Mouse (Mus musculus) MEL (cell line): ENCODE data around the gene Timeless. TPM values are rescaled to one million over a fixed set of nuclear protein-coding genes. Genes with fewer than 3 reads are reported as not detected.

Experiments used
- DNase-seq: peaks from one replicate; pipeline ENCODE4 v3.0.0; 2011; ENCODE audit warnings: low read depth, low spot score
- H3K27ac ChIP-seq: 2 replicates; pipeline ENCODE4 v1.5.1; 2012; ENCODE audit warnings: low read depth, mild to moderate bottlenecking, control low read depth, low read length, moderate library complexity; ENCODE audit not compliant: control insufficient read depth
- H3K27me3 ChIP-seq, 2 experiments: fragments of 150-350 bp in 1 of 2; sonication (generic) in 1 of 2; 2 replicates each; pipeline ENCODE4 v1.6.1; 2012; ENCODE audit warnings: low read length in 2 of 2, mild to moderate bottlenecking in 2 of 2, improper control_type of control experiment in 1 of 2, moderate library complexity in 1 of 2; ENCODE audit not compliant: insufficient read depth in 2 of 2, control insufficient read depth in 1 of 2
- H3K36me3 ChIP-seq, 2 experiments: 2 replicates each; pipeline ENCODE4 v1.6.1; 2012 to 2014; ENCODE audit warnings: low read length in 2 of 2, improper control_type of control experiment in 1 of 2, inconsistent platforms in 1 of 2, mild to moderate bottlenecking in 1 of 2; ENCODE audit not compliant: insufficient read depth in 2 of 2, control insufficient read depth in 1 of 2
- H3K4me1 ChIP-seq, 2 experiments: fragments of 150-350 bp in 1 of 2; sonication (generic) in 1 of 2; 2 replicates each; pipeline ENCODE4 v1.6.1; 2012; ENCODE audit warnings: low read length in 2 of 2, improper control_type of control experiment in 1 of 2, mild to moderate bottlenecking in 1 of 2; ENCODE audit not compliant: insufficient read depth in 2 of 2, control insufficient read depth in 1 of 2
- H3K4me3 ChIP-seq, 2 experiments: fragments of 150-350 bp in 1 of 2; sonication (generic) in 1 of 2; 2 replicates each; pipeline ENCODE4 v1.5.1; 2012; ENCODE audit warnings: low read depth in 2 of 2, low read length in 2 of 2, mild to moderate bottlenecking in 2 of 2, moderate library complexity in 2 of 2, control low read depth in 1 of 2, improper control_type of control experiment in 1 of 2; ENCODE audit not compliant: control insufficient read depth in 1 of 2, insufficient read depth in 1 of 2
- H3K79me2 ChIP-seq: 2 replicates; pipeline ENCODE4 v1.6.1; 2012; ENCODE audit warnings: mild to moderate bottlenecking, low read length, moderate library complexity; ENCODE audit not compliant: control insufficient read depth, poor library complexity, insufficient read depth
- H3K9ac ChIP-seq: 2 replicates; pipeline ENCODE4 v1.6.1; 2012; ENCODE audit warnings: low read depth, mild to moderate bottlenecking, control low read depth, low read length, moderate library complexity; ENCODE audit not compliant: control insufficient read depth, poor library complexity, severe bottlenecking
- H3K9me3 ChIP-seq: fragments of 150-350 bp; sonication (generic); replicated peaks from 2 replicates; pipeline ENCODE4 v1.6.1; 2012; ENCODE audit warnings: mild to moderate bottlenecking, low read length, improper control_type of control experiment, moderate library complexity; ENCODE audit not compliant: insufficient read depth
- CHD1 ChIP-seq: IDR thresholded peaks from 2 replicates; pipeline ENCODE4 v1.6.1; 2012; ENCODE audit warnings: low read depth, mild to moderate bottlenecking, inconsistent platforms, low read length, improper control_type of control experiment
- ELF1 ChIP-seq: IDR thresholded peaks from 2 replicates; pipeline ENCODE4 v1.6.1; 2014; ENCODE audit warnings: low read depth, mild to moderate bottlenecking, inconsistent platforms, low read length, improper control_type of control experiment, moderate library complexity
- GATA1 ChIP-seq: IDR thresholded peaks from 2 replicates; pipeline ENCODE4 v1.6.1; 2011; ENCODE audit warnings: low read depth, low read length, improper control_type of control experiment
- MAFK ChIP-seq: IDR thresholded peaks from 2 replicates; pipeline ENCODE4 v1.6.1; 2011; ENCODE audit warnings: low read depth, mild to moderate bottlenecking, low read length, improper control_type of control experiment, borderline replicate concordance
- MYC ChIP-seq: IDR thresholded peaks from 2 replicates; pipeline ENCODE4 v1.6.1; 2011; ENCODE audit warnings: low read depth, mild to moderate bottlenecking, low read length, improper control_type of control experiment, moderate library complexity
- NELFE ChIP-seq: IDR thresholded peaks from 2 replicates; pipeline ENCODE4 v1.6.1; 2011; ENCODE audit warnings: low read depth, low read length, improper control_type of control experiment
- SIN3A ChIP-seq: IDR thresholded peaks from 2 replicates; pipeline ENCODE4 v1.6.1; 2012; ENCODE audit warnings: low read length, improper control_type of control experiment, inconsistent platforms
- TAL1 ChIP-seq: IDR thresholded peaks from 2 replicates; pipeline ENCODE4 v1.6.1; 2012; ENCODE audit warnings: mild to moderate bottlenecking, inconsistent platforms, low read length, moderate library complexity, mixed read lengths
- TCF12 ChIP-seq: IDR thresholded peaks from 2 replicates; pipeline ENCODE4 v1.6.1; 2014; ENCODE audit warnings: low read depth, mild to moderate bottlenecking, inconsistent platforms, low read length, improper control_type of control experiment, moderate library complexity
- USF1 ChIP-seq: IDR thresholded peaks from 2 replicates; pipeline ENCODE4 v1.6.1; 2014; ENCODE audit warnings: low read depth, mild to moderate bottlenecking, inconsistent platforms, low read length, improper control_type of control experiment, moderate library complexity
- ZKSCAN1 ChIP-seq: IDR thresholded peaks from 2 replicates; pipeline ENCODE4 v1.6.1; 2012; ENCODE audit warnings: low read depth, mild to moderate bottlenecking, inconsistent platforms, low read length, improper control_type of control experiment, moderate library complexity
- ZMIZ1 ChIP-seq: IDR thresholded peaks from 2 replicates; pipeline ENCODE4 v1.6.1; 2012; ENCODE audit warnings: low read depth, mild to moderate bottlenecking, inconsistent platforms, low read length, improper control_type of control experiment, moderate library complexity
- ZNF384 ChIP-seq: IDR thresholded peaks from 2 replicates; pipeline ENCODE4 v1.6.1; 2012; ENCODE audit warnings: low read depth, mild to moderate bottlenecking, inconsistent platforms, low read length, improper control_type of control experiment
- polyA plus RNA-seq, 2 experiments: library from polyadenylated mRNA; stranded (reverse) in 1 of 2; unstranded in 1 of 2; fragments of >175 nt in 1 of 2; fragments of >200 nt in 1 of 2; gene quantifications; 2 replicates each; pipeline versions ENCODE4 v1.2.1 to v1.2.4; 2012; ENCODE audit warnings: low replicate concordance in 2 of 2, low read depth in 1 of 2; ENCODE audit not compliant: insufficient read length in 2 of 2, insufficient read depth in 1 of 2, missing spikeins in 1 of 2
- total RNA-seq: library from RNA; depleted of rRNA; stranded (reverse); fragments of 300-350 nt; gene quantifications from 2 replicates; pipeline ENCODE4 v1.2.3, GENCODE M21; 2012

The Timeless gene
- total and polyA plus RNA-seq, 3 experiments, result 49.3 to 627 (median 89.8) TPM

GRCm38 (mm10) chr10:128268371-128268770 lies 36.5 kb downstream of the Timeless start, which contains the start of gene Apof:
TSS of gene Apof (plus strand) at chr10:128268671.
- no peak within 1 kb of the TSS for H3K9ac ChIP-seq
- TF ChIP-seq MAFK (no peak), TAL1 (no peak), USF1 (no peak), ZNF384 (no peak), MYC (no peak), SIN3A (no peak), ZMIZ1 (no peak), TCF12 (no peak), CHD1 (no peak), NELFE (no peak), ZKSCAN1 (no peak)
- TF ChIP-seq, all 39 proteins: peak for 0
- no peak for DNase-seq
- Histone ChIP-seq H3K9me3 (no peaks in the 10 kb centered on the region), H3K36me3 (peaks cover 0 to 3% of the 10 kb centered on the region in 2 experiments; a peak in 2 of 4 replicates), H3K4me1 (peaks cover 0 to 9% of the 10 kb centered on the region in 2 experiments; a peak in 2 of 4 replicates), H3K79me2 (no peaks in the 10 kb centered on the region; the same call in 1 of the 2 replicates), H3K27ac (no peak within 1 kb of the TSS), H3K27me3 (no peaks in the 10 kb centered on the region), H3K4me3 (no peak within 1 kb of the TSS)

- H3K27me3 ChIP-seq, result no peaks in the 10 kb centered on the region
- H3K36me3 ChIP-seq, result no peaks in the 10 kb centered on the region; a peak in 2 of 4 replicates
- H3K4me1 ChIP-seq, result peaks cover 0 to 4% of the 10 kb centered on the region in 2 experiments; a peak in 2 of 4 replicates
- no peaks in the 10 kb centered on the region for H3K9me3 ChIP-seq
- TF ChIP-seq GATA1 (no peak), ELF1 (no peak)
- H3K79me2 ChIP-seq, result no peaks in the 10 kb centered on the region; the same call in 1 of the 2 replicates
- H3K9ac ChIP-seq, result no peak overlapping the region
- H3K27ac ChIP-seq, result no peak overlapping the region
- no peak for DNase-seq
- H3K4me3 ChIP-seq, result peak overlapping the region in 1 of 2 experiments; percentile 92; a peak in 2 of 4 replicates
Measured at GRCm38 (mm10) chr10:128269206-128269910, 37.5 kb downstream of the Timeless start.
